Mouse (Mus musculus) spleen, postnatal 4 days (tissue): Measurements from ENCODE around the gene Rnase1.

Source experiments
- DNase-seq, 2 experiments: peaks; one replicate each; pipeline ENCODE4 v3.0.0; 2022; ENCODE audit warnings: low spot score in 2 of 2

Gene Rnase1

DNA sequence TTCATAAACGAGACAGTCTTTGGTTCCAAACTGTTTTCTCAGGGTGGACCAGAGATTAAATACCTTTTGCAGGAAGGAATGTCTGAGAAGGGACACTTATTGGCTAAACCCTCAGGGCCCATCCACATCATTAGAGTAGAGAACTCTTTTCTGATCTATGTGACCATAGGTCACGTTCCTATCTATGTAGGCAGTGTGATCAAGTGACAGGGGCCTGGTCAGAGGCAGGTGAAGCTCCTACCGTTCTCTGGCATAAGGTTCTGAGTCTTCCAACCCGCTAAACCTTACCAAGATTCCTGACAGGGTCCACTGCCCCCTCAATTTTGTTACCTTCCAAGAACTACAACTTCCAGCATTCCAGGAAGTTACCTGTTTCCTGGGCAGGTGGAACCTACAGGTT, 4.5 kb downstream of the Rnase1 start:
- DNase-seq: peak in 1 of 2 experiments; percentile 48

GRCm38 (mm10) chr14:51140342-51140741, 6.2 kb downstream of the Rnase1 start:
- peak in 1 of 2 experiments; percentile 7 for DNase-seq

GRCm38 (mm10) chr14:51132372-51132771, 14.2 kb downstream of the Rnase1 start:
- peak in 1 of 2 experiments; percentile 59 for DNase-seq

- peak in 1 of 2 experiments; percentile 62 for DNase-seq
Observed at GRCm38 (mm10) chr14:51131086-51131815, 15.3 kb downstream of the Rnase1 start.

DNA sequence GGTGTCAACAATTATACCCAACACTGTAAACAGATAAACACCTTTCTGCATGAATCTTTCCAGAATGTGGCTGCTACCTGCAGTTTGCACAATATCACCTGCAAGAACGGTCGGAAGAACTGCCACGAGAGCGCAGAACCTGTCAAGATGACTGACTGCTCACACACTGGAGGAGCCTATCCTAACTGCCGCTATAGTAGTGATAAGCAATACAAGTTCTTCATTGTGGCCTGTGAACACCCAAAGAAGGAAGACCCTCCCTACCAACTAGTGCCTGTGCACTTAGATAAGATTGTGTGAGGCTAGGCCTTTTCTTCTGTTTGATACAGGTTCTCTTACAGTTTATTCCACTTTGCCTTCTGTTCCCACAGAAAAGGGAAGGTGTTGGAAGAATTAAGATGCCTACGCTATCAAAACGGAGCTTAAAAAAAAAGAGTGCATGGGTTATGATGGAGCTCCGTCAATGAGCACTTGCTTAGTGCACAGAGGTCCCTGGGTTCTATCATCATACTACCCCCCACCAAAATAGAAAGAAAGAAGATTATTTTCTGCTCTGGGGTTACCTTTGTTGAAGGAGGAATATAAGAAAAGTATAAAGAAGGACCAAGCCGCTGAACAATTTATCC, 16.2 kb downstream of the Rnase1 start:
- peak in 1 of 2 experiments; percentile 49 for DNase-seq

DNA sequence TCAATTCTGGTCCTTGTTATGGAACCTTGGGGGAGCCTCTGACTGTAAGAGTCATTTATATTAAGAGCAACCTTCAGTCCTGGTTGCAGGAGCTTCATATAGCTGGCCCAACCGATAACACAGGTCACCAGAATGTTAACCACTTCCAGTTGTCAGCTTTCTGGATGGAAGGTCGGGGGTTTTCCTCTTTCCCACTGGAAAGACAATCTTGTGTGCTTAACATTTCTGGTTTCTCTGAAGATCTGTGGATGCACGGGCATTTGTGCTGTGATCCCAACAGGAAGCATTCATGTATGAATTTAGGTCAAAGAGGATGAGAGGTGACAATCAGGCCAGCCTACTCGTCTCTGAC, 17.0 kb downstream of the Rnase1 start:
- DNase-seq: peak in 1 of 2 experiments; percentile 62

DNA sequence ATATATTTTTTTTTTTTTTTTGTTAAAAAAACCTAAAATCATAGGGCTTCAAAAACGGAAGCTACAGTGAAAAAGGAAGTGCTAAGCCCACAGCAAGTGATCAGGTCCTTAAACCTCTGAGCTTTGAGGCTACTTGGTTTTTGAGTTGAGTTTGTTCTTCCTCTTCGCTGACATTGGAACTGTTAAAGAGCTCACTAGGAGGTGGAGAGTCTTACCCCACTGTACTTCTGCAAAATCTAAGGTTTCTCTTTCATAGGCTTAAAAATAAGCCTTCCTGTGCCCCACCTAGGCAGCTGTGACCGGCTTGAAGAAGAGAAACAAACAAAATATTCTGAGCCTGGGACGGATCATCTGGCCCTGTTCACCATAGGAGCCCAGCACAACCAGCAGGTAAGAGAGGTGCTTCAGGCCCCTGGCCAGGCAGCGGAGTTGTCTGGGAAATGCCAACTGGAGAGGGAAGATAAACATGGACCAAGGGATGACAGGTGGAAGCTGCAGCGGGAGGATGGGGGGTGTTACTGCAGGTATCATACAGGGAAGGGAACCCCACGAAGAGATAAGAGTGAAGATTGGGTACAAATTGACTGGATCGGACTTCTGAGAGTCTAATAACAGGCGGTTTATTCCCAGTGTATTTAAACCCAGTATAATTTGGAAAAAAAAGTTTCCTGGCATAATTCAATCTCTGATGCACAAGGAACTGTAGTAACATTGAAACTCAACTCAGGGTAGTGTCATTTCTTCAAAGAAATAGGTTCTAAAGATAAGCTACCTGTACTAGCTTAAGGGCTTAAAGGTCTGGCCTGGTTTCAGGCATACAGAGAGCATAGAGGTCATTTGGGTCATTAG, 17.6 kb downstream of the Rnase1 start:
- DNase-seq: peak; percentile 49 to 77

- DNase-seq: peak; percentile 80 to 85
Observed at GRCm38 (mm10) chr14:51127648-51128258, 18.8 kb downstream of the Rnase1 start.

DNA sequence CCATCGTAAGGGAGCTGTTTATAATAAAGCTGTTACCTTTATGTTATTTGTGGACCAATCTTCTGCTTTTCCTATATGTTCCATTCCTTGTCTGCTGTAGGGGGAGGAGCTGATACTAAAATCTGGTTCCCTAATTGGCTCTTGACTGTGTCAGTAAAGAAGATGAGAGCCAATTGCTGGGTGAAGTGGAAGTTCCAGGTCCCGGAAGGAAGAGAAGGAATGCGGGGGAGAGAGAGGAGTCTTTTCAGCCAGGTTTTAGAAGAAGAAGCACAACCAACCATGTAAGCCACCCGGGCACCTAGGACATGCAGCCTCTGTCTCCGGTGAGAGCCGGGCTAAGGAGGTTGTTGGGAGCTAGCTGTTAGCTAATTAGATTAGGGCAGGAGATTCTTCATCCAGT, 20.9 kb downstream of the Rnase1 start:
- peak in 1 of 2 experiments; percentile 57 for DNase-seq

DNA sequence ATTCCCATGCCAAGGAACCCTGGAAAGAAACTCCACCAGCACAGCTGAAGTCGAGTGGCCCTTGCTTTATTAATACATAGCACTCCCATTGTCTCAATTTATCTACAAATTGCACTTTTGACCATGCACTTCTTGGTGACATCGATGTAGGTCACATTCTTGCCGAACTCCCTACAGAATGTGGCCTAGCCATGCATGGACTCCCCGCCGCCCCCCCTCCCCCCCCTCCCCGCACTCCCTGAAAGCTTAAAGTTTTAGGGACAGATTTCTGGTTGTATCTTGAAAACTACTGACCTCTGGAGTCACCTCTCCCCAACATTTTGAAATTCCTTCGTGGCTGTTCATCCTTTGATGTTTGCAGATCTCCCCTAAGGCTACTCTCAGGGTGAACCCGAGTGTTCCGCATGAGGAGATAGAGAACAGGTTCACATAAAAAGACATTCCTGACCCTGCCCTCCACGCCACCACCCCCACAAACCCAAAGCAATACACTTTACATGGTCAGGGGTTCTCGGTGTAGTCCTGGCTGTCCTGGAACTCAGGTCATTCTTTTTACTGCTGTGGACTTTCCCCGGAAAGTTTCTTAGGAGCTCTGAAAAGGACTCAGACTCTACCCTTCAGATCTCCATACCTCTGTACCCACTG, 32.5 kb downstream of the Rnase1 start, which contains the start of gene Eddm3b:
Gene Eddm3b, plus strand, starts transcription at position 511 of the 645 bp plus-strand sequence.
- DNase-seq: peak in 1 of 2 experiments; percentile 9

- DNase-seq: no peak
Observed at GRCm38 (mm10) chr14:51113476-51113875, 33.1 kb downstream of the Rnase1 start.

- DNase-seq: no peak
Observed at GRCm38 (mm10) chr14:51111966-51112365, 34.6 kb downstream of the Rnase1 start.

- no peak for DNase-seq
Observed at GRCm38 (mm10) chr14:51106449-51106967, 40.1 kb downstream of the Rnase1 start.

DNA sequence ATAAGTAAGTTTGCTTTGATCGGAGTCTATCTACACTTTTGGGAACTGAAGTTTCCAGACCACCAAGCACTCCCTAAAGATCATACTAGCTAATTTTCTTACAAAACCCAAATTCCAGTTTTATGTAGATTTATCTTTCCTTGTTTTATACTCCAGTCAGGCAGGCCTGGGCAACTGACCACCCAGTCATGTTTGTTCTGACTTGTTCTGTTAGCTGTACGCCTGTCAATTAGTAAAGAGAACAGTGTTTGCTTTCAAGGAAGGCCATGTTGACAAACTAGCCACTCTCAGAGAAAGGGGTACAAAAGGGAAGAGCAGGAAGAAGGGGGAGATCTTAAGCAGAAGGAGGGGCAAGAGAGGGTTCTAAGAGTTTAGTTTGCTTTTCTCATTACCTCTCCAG, 42.2 kb downstream of the Rnase1 start:
- DNase-seq: no peak

DNA sequence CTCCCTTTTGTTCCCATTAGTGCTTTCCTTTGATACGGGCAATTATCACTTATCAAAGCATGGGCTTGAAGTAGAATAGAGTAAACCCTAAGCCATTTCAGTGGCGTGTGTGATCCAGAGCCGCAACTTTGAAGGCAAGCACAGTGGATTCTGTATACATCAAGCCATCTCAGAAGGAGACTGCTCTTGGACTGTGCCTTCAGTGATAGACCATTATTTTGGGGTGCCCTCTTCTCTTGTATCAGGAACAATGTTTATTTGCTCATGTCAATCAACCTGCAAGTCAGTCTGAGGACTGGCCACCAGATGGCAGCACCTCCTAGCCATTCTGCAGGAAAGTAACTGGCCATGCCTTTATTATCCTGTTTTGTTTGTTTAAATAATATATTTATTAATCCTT, 43.4 kb downstream of the Rnase1 start:
- DNase-seq: peak; percentile 80 to 94

DNA sequence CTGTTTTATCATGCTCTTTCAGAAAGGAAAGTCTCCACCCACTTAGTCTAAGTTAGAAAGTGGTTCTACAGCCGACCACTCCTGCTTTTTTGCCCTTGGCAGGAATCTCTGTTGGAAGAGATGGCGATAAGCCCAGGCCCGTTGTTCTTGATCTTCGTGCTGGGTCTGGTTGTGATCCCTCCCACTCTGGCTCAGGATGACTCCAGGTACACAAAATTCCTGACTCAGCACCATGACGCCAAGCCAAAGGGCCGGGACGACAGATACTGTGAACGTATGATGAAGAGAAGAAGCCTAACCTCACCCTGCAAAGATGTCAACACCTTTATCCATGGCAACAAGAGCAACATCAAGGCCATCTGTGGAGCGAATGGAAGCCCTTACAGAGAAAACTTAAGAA, 45.3 kb downstream of the Rnase1 start:
- no peak for DNase-seq

DNA sequence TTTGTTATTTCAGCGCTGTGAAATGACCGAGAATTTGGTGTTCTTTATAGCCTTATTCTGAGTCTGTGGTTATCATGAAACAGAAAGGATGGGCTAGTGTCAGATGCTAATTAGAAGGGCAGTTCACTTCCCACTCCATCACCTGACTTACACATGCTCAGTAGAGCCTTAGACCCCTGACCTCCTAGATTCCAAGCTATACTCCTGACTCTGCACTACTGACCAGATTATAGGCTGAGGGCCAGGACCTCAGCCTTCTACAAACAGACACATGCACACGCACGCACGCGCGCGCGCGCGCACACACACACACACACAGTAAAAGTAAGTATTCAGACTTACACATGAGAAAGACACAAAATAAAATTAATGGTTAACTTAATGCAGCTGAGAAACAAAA, 47.7 kb downstream of the Rnase1 start:
- no peak for DNase-seq

DNA sequence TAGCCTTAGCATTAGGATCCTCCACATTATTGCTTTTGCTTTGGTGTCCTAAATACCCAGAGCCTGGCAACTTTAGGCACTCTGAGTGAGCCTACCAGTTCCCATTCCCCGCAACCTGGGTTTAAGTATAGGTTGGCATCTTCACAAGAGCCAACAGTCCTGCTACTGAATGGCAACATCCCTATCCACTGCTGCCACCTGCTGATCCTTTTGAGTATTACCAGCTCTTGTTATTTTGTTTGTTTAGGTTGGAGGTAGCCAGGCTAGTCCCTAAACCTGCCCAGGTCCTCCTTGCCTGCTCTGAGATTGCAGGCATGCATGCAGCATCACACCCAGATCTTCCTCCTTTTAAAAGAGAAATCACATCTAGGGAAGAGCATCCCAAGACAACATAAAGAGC, 48.3 kb downstream of the Rnase1 start:
- DNase-seq: peak; percentile 73 to 83

DNA sequence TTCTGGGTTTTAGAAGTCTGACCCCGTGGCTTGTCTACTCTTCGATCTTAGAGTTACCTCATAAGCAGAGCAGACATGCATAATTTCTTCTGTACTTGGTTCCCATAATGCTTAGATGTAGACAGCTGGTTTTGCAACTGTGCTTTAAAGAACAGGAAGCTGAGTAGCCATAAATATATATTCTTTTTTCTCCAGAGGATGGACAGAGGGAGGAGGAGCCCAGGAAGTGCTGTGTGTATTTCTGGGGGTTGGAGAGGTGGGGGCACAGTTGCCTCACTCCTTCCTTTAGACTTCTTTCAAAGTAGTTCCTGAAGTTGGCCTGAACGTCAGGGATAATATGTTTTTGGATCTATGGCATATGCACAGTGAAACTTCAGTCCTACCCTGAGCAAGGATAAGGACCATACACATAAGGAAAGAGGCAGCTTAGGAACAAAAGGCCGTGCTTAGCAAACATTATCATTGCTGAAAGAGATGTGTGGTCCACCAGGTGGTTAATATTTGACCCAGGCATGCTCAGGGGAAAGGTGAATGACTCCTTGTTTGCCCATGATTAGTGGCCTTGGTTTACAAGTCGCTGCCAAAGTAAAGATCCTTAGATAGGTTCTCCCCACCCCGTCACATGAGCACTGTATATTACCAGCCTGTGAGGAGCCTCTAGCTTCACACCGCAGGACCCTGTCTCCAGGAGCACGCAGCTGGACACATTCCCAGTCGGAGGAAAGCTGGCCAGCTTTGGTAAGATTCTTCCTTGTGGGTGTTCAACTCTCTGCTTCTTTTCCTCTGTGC, 50.7 kb downstream of the Rnase1 start:
- DNase-seq: no peak
